Comparison of ENCODE assay signal across 8 mouse cellular contexts in genomic region chr2:163685761-163686200, GRCm38 (mm10). TPM values are rescaled to one million over a fixed set of nuclear protein-coding genes. Genes with fewer than 3 reads are reported as not detected.
DNase-seq lines count a peak whose midpoint lies in the region; ATAC-seq and TF ChIP-seq lines count a peak whose summit lies in the region.

No protein-coding gene starts in this region.

- H3K4me3 ChIP-seq in forebrain, postnatal 0 days (ENCODE audit: low read depth, low read length), result no peak overlapping the region
- H3K4me3 ChIP-seq in forebrain, embryonic 10.5 days, result no peak overlapping the region
- H3K4me3 ChIP-seq in kidney, embryonic 14.5 days (ENCODE audit: low read length), result no peak overlapping the region
- no peak overlapping the region for H3K4me3 ChIP-seq in liver, embryonic 12.5 days

- ATAC-seq in forebrain, postnatal 0 days, result peak; percentile 77
- no peak for ATAC-seq in kidney, embryonic 14.5 days (ENCODE audit: low FRiP score, low TSS enrichment)
- no peak for ATAC-seq in liver, embryonic 12.5 days

- no peak for TF ChIP-seq CTCF in forebrain, postnatal 0 days (IDR thresholded peaks at IDR 0.05; ENCODE audit: low read depth)

- no peaks in the 10 kb centered on the region for H3K36me3 ChIP-seq in forebrain, postnatal 0 days (ENCODE audit: insufficient read depth)
- H3K36me3 ChIP-seq in forebrain, embryonic 10.5 days (replicated peaks), result no peaks in the 10 kb centered on the region
- no peaks in the 10 kb centered on the region for H3K36me3 ChIP-seq in kidney, embryonic 14.5 days (ENCODE audit: control insufficient read depth, insufficient read depth, low read length)
- peaks cover under 1% of the 10 kb centered on the region; the same call in 1 of the 2 replicates for H3K36me3 ChIP-seq in liver, embryonic 12.5 days

- H3K9me3 ChIP-seq in forebrain, postnatal 0 days (ENCODE audit: low read length), result no peaks in the 10 kb centered on the region
- H3K9me3 ChIP-seq in forebrain, embryonic 10.5 days, result no peaks in the 10 kb centered on the region
- no peaks in the 10 kb centered on the region for H3K9me3 ChIP-seq in kidney, embryonic 14.5 days (ENCODE audit: control insufficient read depth, low read length)
- H3K9me3 ChIP-seq in liver, embryonic 12.5 days (replicated peaks), result no peaks in the 10 kb centered on the region

- no peak overlapping the region for H3K4me2 ChIP-seq in forebrain, postnatal 0 days (ENCODE audit: low read depth)
- H3K4me2 ChIP-seq in kidney, embryonic 14.5 days (replicated peaks; ENCODE audit: low read depth, low read length), result no peak overlapping the region
- H3K4me2 ChIP-seq in liver, embryonic 12.5 days, result peak overlapping the region; percentile 36

- H3K9ac ChIP-seq in forebrain, postnatal 0 days, result no peak overlapping the region
- no peak overlapping the region for H3K9ac ChIP-seq in kidney, embryonic 14.5 days (ENCODE audit: low read depth, low read length)
- peak overlapping the region; percentile 14; the same call in 1 of the 2 replicates for H3K9ac ChIP-seq in liver, embryonic 12.5 days

- peak overlapping the region; percentile 80 for H3K27ac ChIP-seq in forebrain, postnatal 0 days (ENCODE audit: low read depth, low read length)
- no peak overlapping the region for H3K27ac ChIP-seq in forebrain, embryonic 10.5 days
- H3K27ac ChIP-seq in kidney, embryonic 14.5 days (ENCODE audit: low read depth, low read length), result peak overlapping the region; percentile 26; the same call in 1 of the 2 replicates
- H3K27ac ChIP-seq in liver, embryonic 12.5 days, result peak overlapping the region; percentile 61; the same call in 1 of the 2 replicates

- H3K27me3 ChIP-seq in forebrain, postnatal 0 days (ENCODE audit: insufficient read depth, low read length), result no peaks in the 10 kb centered on the region
- H3K27me3 ChIP-seq in forebrain, embryonic 10.5 days (ENCODE audit: poor library complexity, severe bottlenecking), result no peaks in the 10 kb centered on the region
- no peaks in the 10 kb centered on the region for H3K27me3 ChIP-seq in kidney, embryonic 14.5 days (ENCODE audit: control insufficient read depth, insufficient read depth, low read length)
- H3K27me3 ChIP-seq in liver, embryonic 12.5 days (replicated peaks), result no peaks in the 10 kb centered on the region

- peak; percentile 46 for DNase-seq in forebrain, postnatal 0 days
- no peak for DNase-seq in forebrain, embryonic 10.5 days (ENCODE audit: extremely low spot score, low spot score)
- peak; percentile 57 for DNase-seq in NIH3T3 (ENCODE audit: low read depth)
- peak; percentile 64 for DNase-seq in gastrocnemius, postnatal 25 days
- peak; percentile 84 for DNase-seq in telencephalon, adult 2 months (ENCODE audit: low read depth, low spot score)
- DNase-seq in adrenal gland, postnatal 25 days, result no peak

- H3K4me1 ChIP-seq in forebrain, postnatal 0 days (ENCODE audit: insufficient read depth), result no peaks in the 10 kb centered on the region
- H3K4me1 ChIP-seq in forebrain, embryonic 10.5 days, result peaks cover 32% of the 10 kb centered on the region
- H3K4me1 ChIP-seq in kidney, embryonic 14.5 days (ENCODE audit: control insufficient read depth, insufficient read depth, low read length), result peaks cover 15% of the 10 kb centered on the region
- peaks cover 92% of the 10 kb centered on the region for H3K4me1 ChIP-seq in liver, embryonic 12.5 days

- WGBS in forebrain, postnatal 0 days, result 55% methylated on average over 6 of the region's 6 CpGs
- 90% methylated on average over 6 of the region's 6 CpGs for WGBS in forebrain, embryonic 10.5 days
- 63% methylated on average over 6 of the region's 6 CpGs for WGBS in kidney, embryonic 14.5 days
- 47% methylated on average over 6 of the region's 6 CpGs for WGBS in liver, embryonic 12.5 days (ENCODE audit: insufficient replicate concordance)

RNA-seq across cellular contexts. Expression of gene Pkig, which starts 27.6 kb away (rescaled TPM):
- total RNA-seq in forebrain, postnatal 0 days (2014; rRNA removed), result 114 and 138 TPM in 2 replicates
- 211 and 214 TPM in 2 replicates for polyA plus RNA-seq in forebrain, postnatal 0 days (2015; fragmentation: Nextera tagmentation; extraction: Ambion mirVana)
- polyA plus RNA-seq in forebrain, embryonic 10.5 days (2016; fragmentation: Nextera tagmentation; extraction: Ambion mirVana), result 212 and 215 TPM in 2 replicates
- total RNA-seq in gastrocnemius, postnatal 25 days (2021), result 10 to 100 TPM; 72.1 to 93.5 TPM
- polyA plus RNA-seq in kidney, embryonic 14.5 days (2014; fragmentation: Nextera tagmentation; extraction: Ambion mirVana), result 187 and 203 TPM in 2 replicates
- 133 and 134 TPM in 2 replicates for polyA plus RNA-seq in liver, embryonic 12.5 days (2016; fragmentation: Nextera tagmentation; extraction: Ambion mirVana)
- 42.5 and 47.7 TPM in 2 replicates for total RNA-seq in adrenal gland, postnatal 25 days (2021)

RNA-seq across cellular contexts. Expression of gene Serinc3, which starts 40.9 kb away (rescaled TPM):
- total RNA-seq in forebrain, postnatal 0 days (2014; rRNA removed), result 81.9 and 98.2 TPM in 2 replicates
- polyA plus RNA-seq in forebrain, postnatal 0 days (2015; fragmentation: Nextera tagmentation; extraction: Ambion mirVana), result 26.4 and 31.7 TPM in 2 replicates
- polyA plus RNA-seq in forebrain, embryonic 10.5 days (2016; fragmentation: Nextera tagmentation; extraction: Ambion mirVana), result 22.1 and 24.1 TPM in 2 replicates
- 100 to 1,000 TPM in 1 of 2 experiments, 10 to 100 TPM in 1; 97.5 to 115 TPM for total RNA-seq in gastrocnemius, postnatal 25 days (2021)
- polyA plus RNA-seq in kidney, embryonic 14.5 days (2014; fragmentation: Nextera tagmentation; extraction: Ambion mirVana), result 35.4 and 43.0 TPM in 2 replicates
- 127 and 132 TPM in 2 replicates for polyA plus RNA-seq in liver, embryonic 12.5 days (2016; fragmentation: Nextera tagmentation; extraction: Ambion mirVana)
- 482 and 571 TPM in 2 replicates for total RNA-seq in adrenal gland, postnatal 25 days (2021)

Comparison
In these comparisons a context has a peak if more than half of its experiments do, and no peak if none do; other contexts are left out.
1. DNase-seq: peak in forebrain, postnatal 0 days (single experiment), NIH3T3 (single experiment), gastrocnemius, postnatal 25 days (single experiment) and telencephalon, adult 2 months (single experiment); none in forebrain, embryonic 10.5 days (single experiment) and adrenal gland, postnatal 25 days (single experiment).